Mouse (Mus musculus): ENCODE data around the gene Ccdc169. TPM values are rescaled to one million over a fixed set of nuclear protein-coding genes. Genes with fewer than 3 reads are reported as not detected.
A peak's percentile ranks its signal among the peaks of the same experiment; 100 is the strongest.

Ccdc169 gene
- not detected for total RNA-seq (2021)
- long read RNA-seq, experiment 1 = 0 reads
- long read RNA-seq, experiment 2 = 0 reads

GRCm38 (mm10) chr3:55137039-55137438 lies at the start of gene Ccdc169:
Gene Ccdc169, plus strand, starts transcription at chr3:55137339.
- DNase-seq (ENCODE audit: low spot score in 2 of 2) = no peak

GRCm38 (mm10) chr3:55087360-55087759 lies 49.8 kb upstream of the Ccdc169 start:
- no peak for DNase-seq (ENCODE audit: low spot score in 2 of 2)

GRCm38 (mm10) chr3:55088359-55088758 lies 48.8 kb upstream of the Ccdc169 start:
- DNase-seq (ENCODE audit: low spot score in 2 of 2) = no peak

GRCm38 (mm10) chr3:55088843-55089242 lies 48.3 kb upstream of the Ccdc169 start:
- no peak for DNase-seq (ENCODE audit: low spot score in 2 of 2)

- DNase-seq (ENCODE audit: low spot score in 2 of 2) = no peak
These were observed 47.8 kb upstream of the Ccdc169 start for GRCm38 (mm10) chr3:55089291-55089690.

GRCm38 (mm10) chr3:55093161-55093560 lies 44.0 kb upstream of the Ccdc169 start:
- no peak for DNase-seq (ENCODE audit: low spot score in 2 of 2)

GRCm38 (mm10) chr3:55095968-55096654 lies 41.0 kb upstream of the Ccdc169 start:
- DNase-seq (ENCODE audit: low spot score in 2 of 2) = no peak

GRCm38 (mm10) chr3:55096655-55097005 lies 40.5 kb upstream of the Ccdc169 start:
- no peak for DNase-seq (ENCODE audit: low spot score in 2 of 2)

GRCm38 (mm10) chr3:55097186-55097585 lies 40.0 kb upstream of the Ccdc169 start:
- DNase-seq (ENCODE audit: low spot score in 2 of 2) = no peak

GRCm38 (mm10) chr3:55098014-55098413 lies 39.1 kb upstream of the Ccdc169 start:
- no peak for DNase-seq (ENCODE audit: low spot score in 2 of 2)

GRCm38 (mm10) chr3:55098990-55099389 lies 38.1 kb upstream of the Ccdc169 start:
- DNase-seq (ENCODE audit: low spot score in 2 of 2) = no peak

GRCm38 (mm10) chr3:55101092-55101491 lies 36.0 kb upstream of the Ccdc169 start:
- no peak for DNase-seq (ENCODE audit: low spot score in 2 of 2)

- peak in 1 of 2 experiments; percentile 26 for DNase-seq (ENCODE audit: low spot score in 2 of 2)
These were observed 31.6 kb upstream of the Ccdc169 start for GRCm38 (mm10) chr3:55105372-55106023.

GRCm38 (mm10) chr3:55106051-55106450 lies 31.1 kb upstream of the Ccdc169 start:
- DNase-seq (ENCODE audit: low spot score in 2 of 2) = no peak

- no peak for DNase-seq (ENCODE audit: low spot score in 2 of 2)
These were observed 28.0 kb upstream of the Ccdc169 start for GRCm38 (mm10) chr3:55109097-55109496.

GRCm38 (mm10) chr3:55111935-55112709 lies 25.0 kb upstream of the Ccdc169 start, which contains the start of gene Spg20:
Gene Spg20, plus strand, starts transcription at chr3:55112108.
- peak; percentile 99 for DNase-seq (ENCODE audit: low spot score in 2 of 2)

- DNase-seq (ENCODE audit: low spot score in 2 of 2) = no peak
These were observed 24.3 kb upstream of the Ccdc169 start for GRCm38 (mm10) chr3:55112710-55113415.

- DNase-seq (ENCODE audit: low spot score in 2 of 2) = no peak
These were observed 22.6 kb upstream of the Ccdc169 start for GRCm38 (mm10) chr3:55114313-55115065.

- no peak for DNase-seq (ENCODE audit: low spot score in 2 of 2)
These were observed 22.1 kb upstream of the Ccdc169 start for GRCm38 (mm10) chr3:55115071-55115470.

- DNase-seq (ENCODE audit: low spot score in 2 of 2) = no peak
These were observed 21.1 kb upstream of the Ccdc169 start for GRCm38 (mm10) chr3:55115989-55116388.
